Mouse (Mus musculus): ENCODE results near the gene Cat. TPM values are rescaled to one million over a fixed set of nuclear protein-coding genes. Genes with fewer than 3 reads are reported as not detected.
A peak's percentile ranks its signal among the peaks of the same experiment; 100 is the strongest.

The Cat gene
- total RNA-seq, 2 experiments from 2014 or later: 191 to 200 TPM

DNA sequence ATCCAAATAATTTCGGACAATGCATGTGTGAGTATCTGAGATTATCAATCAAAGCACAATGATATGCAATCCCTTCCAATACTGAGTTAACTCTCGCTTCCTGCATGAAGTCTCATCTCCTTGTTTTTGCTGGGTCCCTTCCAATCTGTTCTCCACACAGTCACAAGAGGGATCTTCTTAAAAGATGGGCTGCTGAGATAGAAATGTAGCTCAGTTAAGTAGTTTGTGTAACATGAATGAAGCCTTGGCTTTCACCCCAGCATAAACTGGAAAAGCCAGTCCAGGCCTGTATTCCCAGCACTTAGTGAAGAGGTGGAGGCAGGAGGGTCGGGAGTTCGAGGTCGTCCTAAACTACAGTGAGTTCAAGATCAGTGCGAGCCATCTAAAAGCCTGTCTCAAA, 38.6 kb downstream of the Cat start:
- intact Hi-C loops (cut with DNase I): no loop called here
- no peak for DNase-seq

DNA sequence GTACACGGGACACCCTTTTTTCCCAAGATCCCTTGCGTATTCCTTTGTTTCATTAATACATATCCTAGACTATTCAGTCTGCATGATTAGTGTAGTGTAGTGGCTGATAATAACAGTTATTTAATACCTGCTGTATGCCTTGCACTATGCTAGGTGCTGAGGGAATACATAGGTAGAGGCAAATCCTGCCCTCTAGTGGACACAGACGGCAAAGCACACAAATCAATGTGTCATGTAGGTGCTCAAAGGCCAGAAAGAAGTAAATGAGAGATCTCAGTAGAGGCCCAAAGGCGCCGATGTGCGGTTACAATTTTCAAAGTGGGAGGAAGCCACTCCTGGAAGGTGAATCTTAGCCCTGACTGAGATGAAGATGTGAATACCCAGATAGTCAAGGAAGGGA, 39.2 kb downstream of the Cat start:
- intact Hi-C loops (cut with DNase I): no loop called here
- DNase-seq: peak; percentile 16 to 48

DNA sequence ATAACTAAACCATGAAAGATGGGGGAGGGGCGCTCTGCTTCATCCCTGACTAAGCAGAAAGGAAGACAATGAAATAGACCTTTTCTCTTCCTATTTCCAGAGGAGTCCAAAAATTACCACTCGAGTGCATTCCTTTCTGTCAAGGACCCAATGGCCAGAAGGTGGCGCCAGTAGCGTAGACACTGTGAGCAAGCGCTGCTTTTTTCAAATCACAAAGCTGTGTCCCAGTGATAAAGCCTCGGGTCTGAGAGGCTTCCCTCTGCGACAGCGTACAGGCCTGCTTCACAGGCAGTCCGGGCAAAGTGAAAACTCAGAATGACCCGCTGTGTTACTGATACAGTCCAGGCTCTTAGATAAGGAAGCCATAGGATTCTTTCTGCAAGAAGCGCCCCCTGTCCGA, 45.2 kb downstream of the Cat start:
- intact Hi-C loops (cut with DNase I): no loop called here
- DNase-seq: peak; percentile 73 to 86

DNA sequence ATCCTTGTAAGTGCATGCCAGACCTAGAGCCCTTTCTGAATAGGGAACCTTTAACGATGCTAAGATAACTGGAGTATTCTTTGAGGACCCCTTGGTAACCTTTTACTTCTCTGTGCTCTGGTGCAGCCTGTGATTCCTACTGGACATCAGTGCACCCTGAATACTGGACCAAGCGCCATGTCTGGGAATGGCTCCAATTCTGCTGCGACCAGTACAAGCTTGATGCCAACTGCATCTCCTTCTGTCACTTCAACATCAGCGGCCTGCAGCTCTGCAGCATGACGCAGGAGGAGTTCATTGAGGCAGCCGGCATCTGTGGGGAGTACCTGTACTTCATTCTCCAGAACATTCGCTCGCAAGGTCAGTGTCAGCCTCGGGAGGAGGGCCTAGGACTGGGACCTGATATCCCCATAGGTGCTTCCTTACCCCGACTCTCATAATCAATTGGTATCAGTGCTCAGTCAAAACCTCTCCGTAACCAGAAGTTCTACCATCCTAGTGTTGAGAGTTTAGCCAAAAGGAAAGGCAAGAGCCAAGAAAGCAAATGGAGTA, 45.8 kb downstream of the Cat start:
- intact Hi-C loops (cut with DNase I): no loop called here
- no peak for DNase-seq

DNA sequence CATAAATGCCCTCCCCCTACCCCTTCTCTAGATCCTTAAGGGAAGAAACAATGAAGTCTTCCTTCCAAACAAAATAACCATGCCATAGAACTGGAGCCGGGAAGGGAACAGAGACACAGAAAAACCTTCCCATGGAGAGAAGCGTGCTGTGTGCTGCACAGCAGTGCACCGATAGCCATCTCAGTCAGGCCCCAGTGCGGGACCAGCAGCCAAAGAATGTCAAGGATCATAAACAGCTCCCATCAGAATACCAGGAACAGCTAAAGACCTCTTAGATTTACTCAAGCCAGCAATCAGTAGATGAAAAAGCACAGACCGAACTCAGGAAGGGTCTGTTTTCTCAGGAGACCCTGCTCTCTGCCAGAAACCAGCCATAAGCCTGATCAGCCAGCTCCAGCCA, 48.4 kb downstream of the Cat start:
- intact Hi-C loops (cut with DNase I): no loop called here
- DNase-seq: no peak

DNA sequence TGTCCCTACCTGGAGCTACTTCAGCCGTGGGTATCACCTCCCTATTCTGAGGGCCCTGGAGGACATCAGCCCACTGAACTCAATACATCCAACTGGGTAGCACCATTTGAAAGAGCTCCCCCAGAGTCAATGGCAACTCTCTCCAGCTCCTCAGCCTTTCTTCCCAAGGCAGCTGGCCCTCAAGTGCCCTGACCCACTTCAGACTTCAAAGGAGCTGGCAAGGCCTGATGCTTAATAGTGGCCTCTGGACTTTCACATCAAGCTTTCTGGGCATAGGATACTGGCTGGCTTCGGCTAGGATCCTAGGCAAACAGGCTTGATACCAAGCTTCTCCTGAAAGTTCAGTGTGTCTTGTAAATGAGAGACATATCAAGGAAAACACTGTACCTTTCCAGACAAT, 49.9 kb downstream of the Cat start:
- no peak for DNase-seq
- intact Hi-C loops (cut with DNase I): no loop called here

DNA sequence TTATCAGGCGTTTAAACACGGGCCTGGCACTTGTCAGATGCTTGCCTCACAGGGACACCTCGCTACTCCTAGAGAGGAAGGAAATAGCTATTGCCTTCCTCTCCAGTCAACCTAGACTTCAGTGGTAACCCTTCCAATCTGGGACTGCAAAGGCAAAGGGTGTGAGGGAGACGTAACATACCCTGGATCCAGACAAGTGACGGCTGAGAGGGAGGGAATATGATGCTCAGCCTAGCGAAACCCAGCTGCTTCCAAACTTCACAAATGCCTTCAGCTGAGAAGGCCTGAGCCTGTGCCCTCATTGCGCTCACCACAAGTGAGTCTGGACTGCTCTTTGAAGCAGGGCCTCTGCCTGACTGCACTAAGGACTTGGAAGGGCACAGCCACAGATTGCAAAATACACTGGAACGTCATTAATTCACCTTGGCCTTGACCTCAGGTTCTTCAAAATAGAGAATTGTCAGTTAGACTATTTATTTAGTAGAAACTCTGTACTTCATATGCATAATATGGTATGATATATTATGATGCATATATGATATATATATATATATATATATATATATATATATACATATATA, 52.2 kb downstream of the Cat start:
- intact Hi-C loops (cut with DNase I): no loop called here
- no peak for DNase-seq

DNA sequence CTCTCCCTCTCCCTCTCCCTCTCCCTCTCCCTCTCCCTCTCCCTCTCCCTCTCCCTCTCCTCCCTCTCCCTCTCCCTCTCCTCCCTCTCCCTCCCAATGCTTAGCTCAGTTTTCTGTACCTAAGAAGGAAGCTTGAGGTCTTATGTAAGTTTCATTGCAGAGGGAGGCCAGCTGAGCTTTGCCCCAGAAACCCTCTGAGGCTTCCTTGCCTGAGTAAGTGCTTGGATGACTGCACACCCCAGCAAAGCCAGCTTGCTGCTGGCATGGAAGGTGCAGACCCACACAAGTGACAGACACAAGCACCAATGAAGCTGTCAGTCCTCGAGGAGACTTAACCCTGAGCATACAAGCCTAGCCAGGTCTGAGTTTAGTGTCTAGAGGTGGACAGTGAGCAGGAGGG, 54.2 kb downstream of the Cat start:
- intact Hi-C loops (cut with DNase I): no loop called here
- no peak for DNase-seq

DNA sequence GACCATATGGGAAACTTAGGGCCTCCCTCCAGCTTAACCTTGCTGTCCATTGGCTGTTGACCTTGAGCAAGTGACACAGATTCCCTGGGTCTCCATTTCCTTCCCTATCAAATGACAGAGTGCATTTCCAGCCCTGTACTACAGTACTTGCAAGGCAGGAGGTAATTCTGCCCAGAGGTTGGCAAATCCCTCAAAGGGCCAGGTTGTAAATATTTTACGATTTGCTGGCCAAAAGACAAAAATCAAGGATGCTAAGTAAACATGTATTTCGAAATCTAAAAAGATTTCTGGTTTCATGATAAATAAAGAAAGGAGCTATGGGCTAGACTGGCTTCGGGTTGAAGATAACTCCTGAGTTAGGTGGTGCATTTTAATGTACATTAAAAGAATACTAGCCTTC, 56.6 kb downstream of the Cat start:
- DNase-seq: no peak
- intact Hi-C loops (cut with DNase I): no loop called here

DNA sequence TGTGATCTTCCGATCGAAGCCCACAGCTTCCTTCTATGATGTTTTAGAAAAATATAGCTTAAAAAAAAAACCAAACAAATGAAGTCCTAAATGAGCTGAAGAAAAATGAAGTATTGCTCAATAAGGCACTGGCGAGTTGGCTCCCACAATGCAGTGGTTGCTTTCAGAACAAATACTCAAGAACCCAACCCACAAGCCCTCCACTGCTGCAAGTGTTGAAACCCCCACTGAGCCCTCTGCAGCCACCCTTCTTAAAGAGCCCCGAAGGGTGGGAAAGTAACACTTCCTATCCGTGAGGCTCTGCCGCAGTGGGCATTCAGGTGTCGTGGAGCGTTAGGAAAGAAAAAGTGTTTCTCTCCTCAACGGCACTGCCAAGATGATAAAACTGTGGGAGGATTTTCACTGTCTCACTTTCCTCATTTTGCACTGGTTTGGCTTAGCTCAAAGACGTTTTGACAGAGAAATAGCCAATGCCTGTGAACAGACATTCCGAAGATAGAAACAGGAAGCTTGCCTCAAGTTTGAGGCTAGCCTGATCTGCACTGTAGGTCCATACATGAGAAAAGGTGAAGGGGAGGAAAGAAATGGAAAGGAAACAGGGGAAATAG, 59.4 kb downstream of the Cat start:
- DNase-seq: no peak
- intact Hi-C loops (cut with DNase I): no loop called here

DNA sequence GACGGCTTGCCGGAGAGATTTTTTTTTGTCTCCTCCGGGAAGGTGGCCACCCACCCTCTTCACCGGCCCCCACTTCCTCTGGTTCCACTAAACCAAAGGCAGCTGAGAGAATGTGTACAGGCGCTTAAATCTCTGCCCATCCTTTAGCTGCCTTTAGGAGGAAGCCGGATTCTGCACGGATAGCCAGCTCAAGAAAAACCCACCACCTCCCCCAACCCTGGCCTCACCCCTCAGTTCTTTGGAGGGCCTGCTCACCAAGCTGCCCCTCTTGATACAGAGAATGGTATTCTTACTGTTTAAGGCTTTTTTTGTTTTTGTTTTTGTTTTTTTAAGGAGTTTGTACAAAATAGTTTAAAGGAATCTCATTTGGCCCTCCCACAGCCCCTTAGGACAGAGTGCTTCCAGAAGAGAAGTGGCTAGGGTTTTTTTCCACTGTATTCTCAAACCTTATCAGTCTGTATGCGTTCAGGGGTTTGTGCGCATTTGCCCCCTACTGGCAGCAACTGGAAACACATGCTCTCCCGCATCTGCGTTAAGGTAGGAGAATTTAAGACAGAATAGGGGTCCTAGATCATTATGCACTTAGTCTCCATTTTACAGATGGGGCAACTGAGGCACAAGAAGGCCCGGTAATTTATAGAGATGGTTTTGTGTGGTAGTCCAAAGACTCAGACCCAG, 60.5 kb downstream of the Cat start:
- intact Hi-C loops (cut with DNase I): loop anchor here (5.0 kb wide), 1 partner anchor 337 kb away; no protein-coding TSS in a partner anchor
- peak; percentile 50 to 65 for DNase-seq

DNA sequence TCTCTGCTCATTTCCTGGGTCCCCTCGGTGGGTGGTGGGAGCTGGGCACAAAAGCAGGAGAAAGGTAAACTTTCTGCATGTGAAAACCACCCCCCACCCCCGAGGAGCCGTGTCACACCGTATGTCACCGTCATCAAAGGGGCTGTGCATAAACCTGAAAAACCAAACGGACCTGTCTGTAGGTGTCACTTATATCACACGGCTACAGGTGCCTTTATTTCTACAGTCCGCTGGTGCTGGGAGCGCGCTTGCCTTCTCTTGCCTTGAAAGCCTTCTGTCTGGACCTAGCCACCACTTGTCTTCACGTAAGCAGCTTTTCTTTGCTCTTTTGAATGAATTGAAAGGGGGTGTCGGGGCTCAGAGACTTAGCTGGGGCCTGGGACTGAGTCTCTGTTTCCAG, 61.1 kb downstream of the Cat start:
- intact Hi-C loops (cut with DNase I): loop anchor here (5.0 kb wide), 1 partner anchor 337 kb away; no protein-coding TSS in a partner anchor

DNA sequence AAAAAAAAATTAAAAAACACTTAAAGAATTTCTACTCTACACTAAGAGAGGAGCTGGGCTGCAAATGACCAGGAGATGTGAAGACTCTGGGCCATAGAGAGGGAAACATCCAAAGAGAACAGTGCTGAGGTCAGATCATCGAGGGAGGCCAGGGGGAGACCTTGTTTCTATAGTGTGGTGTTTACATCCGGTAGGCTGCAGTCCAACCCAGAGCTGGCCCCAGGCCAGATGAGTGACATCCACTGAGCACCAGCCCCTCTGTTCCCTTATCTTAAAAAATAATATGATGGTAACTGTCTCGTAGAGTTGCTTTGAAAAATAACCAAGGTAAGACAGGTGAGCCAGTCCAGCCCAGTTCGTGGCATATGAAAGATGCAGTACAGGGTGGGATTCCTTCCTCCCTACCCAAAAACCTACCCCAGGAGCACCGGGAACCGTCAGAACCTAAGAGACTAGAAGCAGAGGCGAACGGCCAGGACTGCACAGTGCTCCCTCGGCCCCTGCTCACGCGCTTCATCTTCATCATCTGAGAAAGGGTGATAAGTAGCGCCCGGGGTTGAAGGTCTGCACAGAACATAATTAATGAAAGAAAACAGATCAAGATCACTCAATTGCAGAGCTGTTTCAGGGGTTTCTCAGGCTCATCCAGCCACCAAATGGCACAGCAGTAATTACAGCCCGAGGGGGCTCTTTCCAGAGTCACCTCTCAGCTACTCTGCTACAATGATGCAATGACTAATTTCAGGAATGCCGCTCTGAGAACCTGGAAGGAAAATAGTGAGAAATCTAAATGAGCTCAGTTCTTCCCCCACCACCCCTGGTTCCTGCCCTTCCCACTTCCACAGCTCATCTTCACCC, 64.1 kb downstream of the Cat start:
- no peak for DNase-seq
- intact Hi-C loops (cut with DNase I): loop anchor here (5.0 kb wide), 1 partner anchor 334 kb away; no protein-coding TSS in a partner anchor

More for the DNA sequence above, 61.1 kb downstream of the Cat start:
- DNase-seq: no peak

DNA sequence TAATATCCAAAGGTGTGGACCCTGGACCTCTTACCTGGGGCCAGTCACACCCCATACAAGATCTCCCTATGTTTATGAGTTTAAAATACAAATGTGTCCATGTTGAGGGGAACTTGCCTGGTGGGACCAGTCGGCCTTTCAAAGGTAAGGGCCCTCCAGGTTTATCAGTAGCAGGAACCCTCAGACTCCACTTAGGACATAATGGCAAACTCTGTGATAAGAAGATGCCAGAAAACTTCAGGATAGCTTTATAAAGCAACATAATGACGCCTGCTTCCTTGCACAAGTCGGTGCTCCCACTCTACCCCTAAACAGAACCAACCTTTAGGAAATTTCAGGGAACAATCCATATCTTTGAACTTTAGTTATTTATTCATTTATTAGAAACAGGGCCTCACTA, 69.2 kb downstream of the Cat start:
- no peak for DNase-seq
- intact Hi-C loops (cut with DNase I): no loop called here

DNA sequence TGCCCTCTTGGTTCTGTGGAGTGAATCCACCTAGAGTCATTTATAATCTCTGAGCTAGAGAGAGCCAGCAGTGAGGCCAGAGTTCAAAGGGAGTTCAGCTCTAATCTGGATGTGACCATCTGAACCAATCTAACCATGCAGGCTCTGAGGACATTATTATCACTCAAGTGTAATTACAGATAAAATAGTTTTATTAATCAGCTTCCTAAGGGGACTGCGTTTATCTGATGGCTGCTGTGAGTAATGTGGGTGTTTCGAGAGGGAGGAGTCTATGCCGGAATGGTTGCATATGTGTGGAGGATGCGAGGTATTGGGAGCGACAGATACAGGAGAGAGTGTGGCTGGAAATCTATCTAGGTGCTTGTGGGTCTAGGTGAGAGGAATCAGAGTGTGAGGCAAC, 71.6 kb downstream of the Cat start:
- DNase-seq: no peak
- intact Hi-C loops (cut with DNase I): no loop called here

DNA sequence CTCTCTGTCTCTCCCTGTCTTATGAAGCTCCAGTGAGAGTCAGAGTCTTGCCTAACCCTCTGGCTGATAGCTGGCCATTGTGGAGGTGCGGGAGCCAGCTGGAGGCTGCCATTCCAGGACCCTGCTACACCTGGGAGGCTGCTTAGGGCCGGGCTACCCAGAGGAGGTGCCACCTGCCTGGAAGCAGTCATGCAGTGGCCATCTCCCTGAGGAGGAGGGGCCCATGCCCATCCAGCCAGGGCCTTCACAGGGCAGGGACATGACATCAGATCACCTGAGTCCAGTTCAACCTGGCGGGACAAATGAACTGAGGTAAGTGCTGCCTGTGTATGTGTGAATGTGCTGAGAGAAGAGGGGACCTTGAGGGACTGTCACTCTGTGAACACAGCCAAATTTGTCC, 73.1 kb downstream of the Cat start:
- no peak for DNase-seq
- intact Hi-C loops (cut with DNase I): no loop called here

DNA sequence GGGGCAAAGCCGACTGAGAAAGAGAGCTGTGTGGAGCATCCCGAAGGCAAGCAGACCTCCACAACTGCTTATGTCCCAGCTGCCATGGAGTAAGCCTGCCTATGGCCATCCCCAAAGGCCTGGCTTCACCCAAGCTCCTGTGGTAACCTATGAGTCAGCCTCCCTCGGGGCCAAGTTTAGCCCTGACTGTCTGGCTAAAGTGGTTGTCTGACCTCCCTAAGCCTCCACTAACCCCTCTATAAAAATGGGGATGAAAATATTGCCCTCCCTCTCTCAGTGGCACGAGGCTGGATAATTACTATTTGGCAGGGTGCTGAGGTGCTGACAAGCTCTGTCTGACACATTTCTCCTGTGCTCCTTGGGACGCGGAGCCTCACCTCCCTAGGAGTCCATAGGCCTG, 73.6 kb downstream of the Cat start, which contains the start of gene Elf5:
Elf5 (plus strand) TSS at position 341 of the 400 bp plus-strand sequence.
- intact Hi-C loops (cut with DNase I): no loop called here
- DNase-seq: no peak

DNA sequence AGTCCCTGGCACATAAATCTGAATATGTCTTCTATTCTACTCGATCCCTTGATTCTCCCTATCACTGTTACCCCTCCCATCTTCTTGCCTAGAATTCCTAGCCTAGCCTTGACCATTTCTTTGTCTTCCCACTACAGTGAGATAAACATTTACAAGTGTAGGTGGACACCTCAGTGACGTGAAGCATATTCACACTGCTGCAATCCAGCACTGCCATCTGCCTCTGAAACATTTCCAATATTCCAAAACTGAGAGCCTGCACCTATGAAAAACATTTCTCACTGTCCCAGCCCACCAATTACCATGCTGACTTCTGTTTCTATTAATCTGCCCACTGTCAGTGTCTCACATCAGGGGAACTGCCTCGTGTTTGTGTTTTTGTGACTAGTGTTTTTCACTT, 78.7 kb downstream of the Cat start:
- DNase-seq: no peak
- intact Hi-C loops (cut with DNase I): no loop called here

Measured in heart, postnatal 14 days (tissue).